Mouse (Mus musculus) thymus, adult 2 months (tissue): ENCODE data around the gene Rcsd1.

Source experiments
- CTCF ChIP-seq: fragments of 200-500 bp; IDR thresholded peaks from 2 replicates; pipeline ENCODE4 v1.5.1; 2012; ENCODE audit warnings: mild to moderate bottlenecking, control low read depth, low read length, moderate library complexity, borderline replicate concordance; ENCODE audit not compliant: control insufficient read depth, poor library complexity, insufficient read depth; ENCODE audit errors: extremely low read depth
- POLR2A ChIP-seq: fragments of 200-500 bp; IDR thresholded peaks from 2 replicates; pipeline ENCODE4 v1.6.1; 2012; ENCODE audit warnings: mild to moderate bottlenecking, low read length, control low read depth, moderate library complexity; ENCODE audit not compliant: control insufficient read depth, poor library complexity, insufficient read depth; ENCODE audit errors: extremely low read depth

GRCm38 (mm10) chr1:165628603-165629002, 81.0 kb downstream of the Rcsd1 start:
- TF ChIP-seq POLR2A (no peak), CTCF (no peak)
